Mouse (Mus musculus) layer of hippocampus, postnatal 25 days (tissue): ENCODE results near the gene Trim9. TPM values are rescaled to one million over a fixed set of nuclear protein-coding genes. Genes with fewer than 3 reads are reported as not detected.

Experiments used
- DNase-seq, 2 experiments: peaks; one replicate each; pipeline ENCODE4 v3.0.0; 2022; ENCODE audit warnings: mixed read lengths in 2 of 2, low spot score in 1 of 2; ENCODE audit errors: extremely low spot score in 1 of 2
- total RNA-seq, 2 experiments: library from RNA; stranded (reverse); gene quantifications; 2 replicates each; pipeline ENCODE4 v1.2.3; 2021

The Trim9 gene
- total RNA-seq, 2 experiments from 2014 or later = 295 to 339 TPM

GRCm38 (mm10) chr12:70266494-70266931, 80.9 kb downstream of the Trim9 start:
- DNase-seq = no peak

GRCm38 (mm10) chr12:70263721-70264120, 83.7 kb downstream of the Trim9 start:
- no peak for DNase-seq

- no peak for DNase-seq
These were observed 85.0 kb downstream of the Trim9 start for GRCm38 (mm10) chr12:70262271-70262953.

DNA sequence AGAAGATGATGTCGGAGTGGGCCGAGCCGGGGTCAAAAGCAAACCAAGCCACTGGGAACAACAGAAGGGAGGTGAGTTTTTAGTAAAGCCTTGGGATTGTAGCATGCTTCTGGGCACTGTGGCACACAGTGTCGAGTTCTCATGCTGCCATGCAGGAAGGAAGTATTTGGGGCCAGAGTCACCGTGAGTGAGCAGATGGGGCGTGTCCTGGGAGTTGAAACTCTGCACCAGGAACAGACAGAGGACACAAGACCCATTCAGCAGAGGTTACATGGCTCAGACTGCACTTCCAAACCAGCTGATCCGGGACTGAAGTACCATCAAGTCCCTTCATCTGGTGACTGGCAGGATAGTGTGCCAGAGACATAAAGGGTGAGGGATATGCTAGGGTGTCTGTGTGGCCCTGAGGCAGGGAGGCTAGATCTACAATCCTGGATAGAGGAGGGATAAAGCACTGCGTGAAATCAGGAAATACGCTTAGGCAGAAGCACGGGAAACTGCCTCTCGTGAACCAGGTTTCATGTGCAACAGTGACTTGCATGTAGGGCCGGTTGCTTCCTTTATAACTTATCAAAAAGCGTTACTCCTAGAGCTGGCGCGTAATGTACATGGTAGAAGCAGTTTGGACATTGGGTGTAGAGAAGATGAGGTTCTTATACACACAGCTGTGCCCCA, 96.1 kb downstream of the Trim9 start:
- DNase-seq = no peak

DNA sequence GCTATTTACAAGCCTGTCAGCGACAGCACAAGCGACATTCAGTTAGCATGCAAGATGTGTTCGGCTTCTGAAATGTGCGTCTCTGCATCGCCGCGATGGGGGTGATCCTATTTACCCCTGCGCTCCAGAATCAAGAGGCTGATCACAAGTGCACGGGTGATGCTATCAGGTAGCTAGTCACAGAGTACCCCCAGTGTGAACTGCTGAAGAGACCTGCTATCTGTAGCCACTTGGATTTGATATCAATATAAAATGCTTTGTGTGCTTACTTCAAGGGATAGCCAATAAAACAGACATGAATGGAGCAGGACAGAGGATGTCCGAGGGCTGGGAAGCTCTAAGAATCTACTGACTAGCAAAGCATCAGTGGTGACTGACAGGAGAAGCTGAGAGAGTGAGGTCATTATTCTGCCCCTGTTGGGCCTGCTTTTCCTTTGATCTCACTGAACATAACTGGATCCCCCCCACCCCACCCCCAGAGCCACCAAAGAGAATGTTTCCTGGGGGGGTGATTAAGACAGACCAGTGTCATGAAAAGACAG, 97.7 kb downstream of the Trim9 start:
- DNase-seq = no peak

GRCm38 (mm10) chr12:70247683-70248474, 99.5 kb downstream of the Trim9 start:
- no peak for DNase-seq

DNA sequence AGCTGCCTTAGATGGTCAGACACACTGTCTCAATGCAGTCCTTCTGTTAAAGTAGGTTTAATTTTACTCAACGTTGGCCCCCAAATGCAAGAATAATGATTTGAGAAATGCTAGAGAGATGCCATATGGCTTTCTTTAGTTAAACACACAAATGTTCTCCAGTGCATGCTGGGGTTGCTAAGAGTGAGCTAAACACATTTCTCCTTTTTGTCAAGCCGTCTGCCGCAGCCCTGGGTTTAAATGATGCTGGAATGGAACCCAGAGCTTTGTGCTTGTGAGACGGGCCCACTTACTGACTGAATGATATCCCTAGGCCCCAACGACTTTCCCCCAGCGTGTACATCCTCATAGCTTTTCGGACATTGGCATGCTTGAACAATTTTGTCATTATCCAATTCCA, 104.9 kb downstream of the Trim9 start:
- DNase-seq = no peak

DNA sequence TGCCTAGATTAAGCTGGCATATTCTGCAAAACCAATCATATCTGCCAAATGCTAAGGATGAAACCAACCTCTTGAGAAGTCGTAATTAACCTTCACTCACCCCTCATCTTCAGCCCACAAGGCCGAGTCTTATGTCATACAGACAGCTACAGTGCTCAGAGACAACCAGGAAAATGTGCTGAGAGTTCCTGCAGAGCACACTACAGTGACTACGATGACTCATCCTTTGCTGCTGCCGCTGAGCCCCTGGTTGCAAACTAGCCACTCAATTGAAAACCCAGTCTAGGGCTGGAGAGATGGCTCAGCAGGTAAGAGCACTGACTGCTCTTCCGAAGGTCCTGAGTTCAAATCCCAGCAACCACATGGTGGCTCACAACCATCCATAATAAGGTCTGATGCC, 107.7 kb downstream of the Trim9 start:
- no peak for DNase-seq

DNA sequence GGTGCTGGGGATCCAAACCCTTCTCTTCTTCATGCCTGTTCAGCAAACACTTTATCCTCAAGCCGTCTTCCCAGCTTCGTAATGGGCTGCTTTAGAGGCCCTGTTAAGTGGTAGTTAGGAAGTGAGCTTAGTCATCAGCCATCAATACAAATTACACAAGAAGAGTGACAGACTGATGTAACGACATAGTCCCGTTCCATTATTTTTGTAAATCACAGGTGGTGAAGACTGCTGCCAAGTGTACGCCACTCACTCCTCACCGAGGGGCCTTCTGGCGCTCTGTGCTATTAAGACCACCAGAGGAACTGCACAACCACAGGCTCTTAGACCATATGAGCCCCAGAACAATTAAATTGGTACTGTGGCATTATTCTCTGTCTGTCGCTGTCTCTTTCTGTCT, 108.8 kb downstream of the Trim9 start:
- DNase-seq = no peak

DNA sequence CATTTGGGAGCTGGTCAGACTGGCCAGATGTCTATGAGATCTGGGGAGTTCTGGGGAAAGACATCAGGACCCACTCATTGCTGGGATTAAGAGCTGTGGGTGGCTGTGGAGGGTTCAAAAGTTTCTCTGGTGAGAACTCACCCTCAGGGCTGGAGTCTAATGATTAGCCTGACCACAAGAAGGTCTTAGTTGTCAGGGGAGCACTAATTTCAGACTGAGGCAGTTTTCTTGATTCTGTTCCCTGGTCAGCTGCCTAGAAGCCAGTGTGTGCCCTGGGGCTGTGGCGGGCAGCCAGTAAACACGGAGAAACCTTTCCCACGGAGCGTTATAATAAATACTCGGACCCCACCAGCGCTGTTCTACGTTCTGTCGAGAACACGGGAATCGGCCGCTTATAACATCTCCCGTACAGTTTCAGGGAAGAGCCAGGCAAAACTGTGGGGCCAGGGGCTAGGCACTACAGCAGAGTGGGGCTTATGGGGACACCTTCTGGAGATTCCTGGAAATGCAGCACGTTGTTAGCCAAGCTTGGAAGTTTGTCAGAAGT, 112.4 kb downstream of the Trim9 start:
- DNase-seq = peak in 1 of 2 experiments; percentile 83

DNA sequence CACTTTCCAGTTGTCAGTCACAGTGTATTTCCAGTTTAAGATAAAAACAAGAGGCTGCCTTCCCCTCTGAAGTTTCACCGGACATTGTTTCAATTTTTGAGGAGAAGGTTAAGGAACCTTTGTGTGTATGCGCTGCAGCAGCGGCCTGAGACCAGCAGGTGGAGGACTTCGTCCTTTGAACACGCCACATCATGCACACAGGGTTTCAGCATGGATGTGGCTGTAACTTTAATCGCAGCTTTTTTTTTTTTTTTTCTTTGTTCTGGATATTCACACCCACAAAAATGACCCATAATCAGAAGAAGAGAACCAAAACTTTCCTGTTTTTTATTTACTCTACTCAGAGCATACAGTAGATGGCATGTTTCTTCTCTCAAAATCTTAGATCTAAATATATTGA, 113.0 kb downstream of the Trim9 start:
- DNase-seq = no peak

DNA sequence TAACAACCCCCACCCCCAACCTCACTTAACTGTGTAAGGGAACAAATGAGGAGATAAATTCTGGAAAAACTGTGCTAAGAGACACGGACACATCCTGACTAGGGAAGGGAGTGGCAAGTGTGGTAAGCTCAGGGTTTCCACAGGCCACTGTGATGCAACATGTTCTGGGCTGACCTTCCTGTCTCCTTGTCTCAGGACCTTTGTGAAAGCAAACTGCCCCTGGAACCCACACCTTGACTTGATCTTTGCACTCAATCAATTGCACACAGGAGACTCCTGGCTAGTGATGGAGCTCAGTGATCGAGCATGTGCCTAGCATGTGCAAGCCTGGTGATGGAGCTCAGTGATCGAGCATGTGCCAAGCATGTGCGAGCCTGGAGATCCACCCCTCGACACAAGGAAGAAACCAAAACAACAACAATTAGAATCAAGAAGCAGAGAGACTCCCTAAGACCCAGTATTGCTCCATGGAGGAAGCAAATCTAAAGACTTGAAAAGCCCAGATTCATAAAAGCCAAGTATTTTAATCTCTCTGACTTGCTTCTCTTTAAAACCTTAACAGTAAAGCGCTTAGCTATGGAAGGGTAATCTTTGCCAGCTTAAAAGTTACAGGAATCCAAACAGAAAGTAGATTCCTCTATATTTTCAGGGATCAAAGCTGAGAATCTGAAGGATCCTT, 113.6 kb downstream of the Trim9 start:
- DNase-seq = no peak

GRCm38 (mm10) chr12:70232020-70232544, 115.3 kb downstream of the Trim9 start:
- DNase-seq = no peak

GRCm38 (mm10) chr12:70231294-70231693, 116.1 kb downstream of the Trim9 start, which contains the start of gene Pygl:
TSS of gene Pygl (minus strand) at chr12:70231488.
- DNase-seq = no peak

GRCm38 (mm10) chr12:70228155-70228554, 119.3 kb downstream of the Trim9 start:
- DNase-seq = no peak

DNA sequence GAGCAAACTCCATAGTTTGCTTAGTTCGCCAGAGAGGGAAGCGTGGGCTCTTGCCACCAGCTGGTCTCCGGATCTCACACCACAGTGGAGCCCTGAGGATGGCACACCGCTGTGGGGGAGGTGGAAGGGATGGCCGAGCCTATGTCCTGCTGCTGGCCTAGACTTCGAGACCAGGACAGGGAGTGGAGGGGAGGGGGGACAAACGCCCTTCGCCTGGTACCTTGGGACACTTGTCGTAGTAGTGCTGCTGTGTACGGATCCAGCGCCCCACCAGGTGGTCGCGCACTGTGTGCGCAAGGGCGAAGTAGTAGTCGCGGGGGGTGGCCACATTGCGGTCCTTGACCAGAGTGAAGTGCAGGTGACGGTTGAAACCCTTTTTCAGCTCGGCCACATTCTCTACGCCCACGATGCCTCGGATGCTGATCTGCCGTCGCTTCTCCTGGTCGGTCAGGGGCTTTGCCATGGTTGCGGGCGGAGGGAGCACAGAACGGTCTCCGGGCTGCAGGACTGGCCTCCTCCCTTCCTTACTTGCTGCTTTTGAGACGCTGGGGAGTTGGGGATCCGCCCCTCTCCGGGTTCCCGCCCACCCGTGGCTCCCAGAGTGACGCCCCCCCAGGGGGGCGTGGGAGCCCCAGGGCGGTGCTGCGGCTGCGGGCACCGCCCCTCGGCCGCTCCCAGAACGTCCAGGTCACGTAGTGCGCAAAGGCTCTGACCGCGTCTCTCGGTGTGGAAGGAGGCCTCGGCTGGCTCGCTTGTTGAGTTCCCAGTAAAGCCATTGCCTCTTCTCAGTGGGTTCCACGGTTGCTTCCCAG, 120.1 kb downstream of the Trim9 start:
- DNase-seq = no peak

DNA sequence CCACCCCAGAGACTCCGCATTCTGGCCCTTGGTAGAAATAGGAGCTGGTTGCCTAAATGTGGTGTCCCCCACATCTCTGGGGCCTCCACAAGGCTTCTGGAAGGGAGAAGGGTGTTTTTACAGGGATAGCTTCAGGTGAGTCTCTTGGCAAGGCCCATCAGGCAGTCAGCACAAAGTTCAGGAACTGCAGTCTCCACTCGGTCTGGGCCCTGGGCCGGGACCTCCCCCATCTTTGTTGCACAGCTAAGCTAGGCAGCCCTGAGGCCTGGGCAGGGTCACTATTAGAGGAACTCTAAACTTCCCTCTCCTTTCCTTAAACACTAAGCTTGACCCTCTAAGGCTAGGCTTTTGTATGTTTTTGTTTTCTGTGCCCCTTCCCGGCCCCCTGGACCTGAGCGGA, 120.8 kb downstream of the Trim9 start:
- no peak for DNase-seq

- DNase-seq = no peak
These were observed 124.1 kb downstream of the Trim9 start for GRCm38 (mm10) chr12:70223331-70223730.

DNA sequence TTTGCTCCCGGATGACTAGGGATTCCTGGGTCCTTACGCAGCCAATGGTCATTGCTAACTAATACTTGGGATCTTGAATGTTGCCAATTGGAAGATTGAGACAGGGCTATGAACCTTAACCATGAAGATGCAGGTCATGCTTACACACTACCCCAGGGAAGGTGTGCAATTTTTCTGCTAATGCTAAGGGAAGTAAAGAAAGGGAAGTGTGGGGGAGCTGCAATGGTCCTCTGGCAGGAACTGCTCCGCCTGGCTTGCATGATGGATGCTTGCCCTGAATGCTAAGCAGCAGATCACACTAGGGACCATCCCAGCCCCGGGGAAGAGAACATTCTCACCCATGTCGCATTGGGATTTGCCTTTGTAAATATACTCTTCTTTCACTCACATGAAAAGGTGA, 126.0 kb downstream of the Trim9 start:
- DNase-seq = no peak
